Mouse (Mus musculus) MEL (cell line): ENCODE measurements at regions not wholly inside any gene's neighbourhood (a gene's known extent, or its start where the extent isn't known, plus 50 kb on each side); places are given as distances from the start of the nearest gene placed in this dataset.

Experiments used
- CHD1 ChIP-seq: IDR thresholded peaks from 2 replicates; pipeline ENCODE4 v1.6.1; 2012; ENCODE audit warnings: low read depth, mild to moderate bottlenecking, inconsistent platforms, low read length, improper control_type of control experiment
- CTCF ChIP-seq, 3 experiments: IDR thresholded peaks in 2 of 3; conservative IDR thresholded peaks in 1 of 3; 2 replicates each; pipeline ENCODE4 v1.5.1; 2011 to 2012; ENCODE audit warnings: low read length in 3 of 3, low read depth in 2 of 3, mild to moderate bottlenecking in 2 of 3, improper control_type of control experiment in 1 of 3, inconsistent platforms in 1 of 3, mixed read lengths in 1 of 3, moderate library complexity in 1 of 3; ENCODE audit not compliant: control insufficient read depth in 1 of 3, insufficient read depth in 1 of 3, poor library complexity in 1 of 3, severe bottlenecking in 1 of 3
- ELF1 ChIP-seq: IDR thresholded peaks from 2 replicates; pipeline ENCODE4 v1.6.1; 2014; ENCODE audit warnings: low read depth, mild to moderate bottlenecking, inconsistent platforms, low read length, improper control_type of control experiment, moderate library complexity
- MAX ChIP-seq: IDR thresholded peaks from 2 replicates; pipeline ENCODE4 v1.6.1; 2011; ENCODE audit warnings: low read length, improper control_type of control experiment
- MEF2A ChIP-seq: IDR thresholded peaks from 2 replicates; pipeline ENCODE4 v1.6.1; 2014; ENCODE audit warnings: low read depth, mild to moderate bottlenecking, inconsistent platforms, low read length, improper control_type of control experiment; ENCODE audit not compliant: poor library complexity, insufficient replicate concordance, severe bottlenecking; ENCODE audit errors: extremely low read depth
- MXI1 ChIP-seq: IDR thresholded peaks from 2 replicates; pipeline ENCODE4 v1.6.1; 2011; ENCODE audit warnings: mild to moderate bottlenecking, low read depth, low read length, improper control_type of control experiment
- POLR2A ChIP-seq, 2 experiments: IDR thresholded peaks; 2 replicates each; pipeline ENCODE4 v1.6.1; 2011 to 2012; ENCODE audit warnings: low read length in 2 of 2, mild to moderate bottlenecking in 2 of 2, control low read depth in 1 of 2, improper control_type of control experiment in 1 of 2, low read depth in 1 of 2, moderate library complexity in 1 of 2; ENCODE audit not compliant: control insufficient read depth in 1 of 2, insufficient read depth in 1 of 2, poor library complexity in 1 of 2
- POLR2AphosphoS5 ChIP-seq: IDR thresholded peaks from 2 replicates; pipeline ENCODE4 v1.6.1; 2012; ENCODE audit warnings: low read depth, borderline replicate concordance, mild to moderate bottlenecking, inconsistent platforms, low read length, moderate library complexity, mixed read lengths
- RCOR1 ChIP-seq: IDR thresholded peaks from 2 replicates; pipeline ENCODE4 v1.6.1; 2012; ENCODE audit warnings: low read depth, mild to moderate bottlenecking, inconsistent platforms, low read length, improper control_type of control experiment
- TCF12 ChIP-seq: IDR thresholded peaks from 2 replicates; pipeline ENCODE4 v1.6.1; 2014; ENCODE audit warnings: low read depth, mild to moderate bottlenecking, inconsistent platforms, low read length, improper control_type of control experiment, moderate library complexity
- ZC3H11A ChIP-seq: IDR thresholded peaks from 2 replicates; pipeline ENCODE4 v1.6.1; 2012; ENCODE audit warnings: low read depth, mild to moderate bottlenecking, inconsistent platforms, low read length, improper control_type of control experiment
- ZMIZ1 ChIP-seq: IDR thresholded peaks from 2 replicates; pipeline ENCODE4 v1.6.1; 2012; ENCODE audit warnings: low read depth, mild to moderate bottlenecking, inconsistent platforms, low read length, improper control_type of control experiment, moderate library complexity
- ZNF384 ChIP-seq: IDR thresholded peaks from 2 replicates; pipeline ENCODE4 v1.6.1; 2012; ENCODE audit warnings: low read depth, mild to moderate bottlenecking, inconsistent platforms, low read length, improper control_type of control experiment

DNA sequence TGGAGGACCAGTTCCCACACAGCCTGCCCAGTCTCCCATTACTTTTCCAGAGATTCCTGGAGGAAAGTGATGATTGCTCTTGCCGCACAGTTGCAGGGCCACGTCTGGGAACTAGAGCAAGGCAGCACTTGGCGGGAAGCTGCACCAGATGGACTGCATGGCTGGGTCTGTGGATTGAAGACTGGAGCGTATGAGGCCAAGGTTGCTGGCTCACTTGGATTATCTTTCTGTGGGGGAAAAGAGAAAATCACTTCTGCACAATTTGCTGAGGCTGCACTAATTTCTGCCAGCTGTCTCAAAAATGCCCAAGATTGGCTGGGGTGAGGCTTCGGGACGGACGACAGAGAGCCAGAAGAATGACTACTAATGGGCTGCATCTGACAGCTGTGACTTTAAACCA, 193.2 kb downstream of the Actr3 start:
- no peak for TF ChIP-seq CTCF (IDR thresholded peaks at IDR 0.05 in 2 of 3, conservative IDR thresholded peaks at IDR 0.05 in 1 of 3; ENCODE audit: control insufficient read depth in 1 of 3, insufficient read depth in 1 of 3, low read depth in 2 of 3, low read length in 3 of 3, poor library complexity in 1 of 3, severe bottlenecking in 1 of 3)
- no peak for TF ChIP-seq ZMIZ1
- no peak for TF ChIP-seq CHD1
- TF ChIP-seq RCOR1: no peak
- no peak for TF ChIP-seq MXI1
- no peak for TF ChIP-seq MAX
- TF ChIP-seq ZC3H11A: no peak
- TF ChIP-seq MEF2A: no peak
- no peak for TF ChIP-seq POLR2AphosphoS5
- no peak for TF ChIP-seq ZNF384
- no peak for TF ChIP-seq ELF1
- TF ChIP-seq POLR2A (IDR thresholded peaks at IDR 0.05; ENCODE audit: control insufficient read depth in 1 of 2, insufficient read depth in 1 of 2, low read depth in 1 of 2, low read length in 2 of 2, poor library complexity in 1 of 2): no peak
- no peak for TF ChIP-seq TCF12
